In the genomic region with DNA sequence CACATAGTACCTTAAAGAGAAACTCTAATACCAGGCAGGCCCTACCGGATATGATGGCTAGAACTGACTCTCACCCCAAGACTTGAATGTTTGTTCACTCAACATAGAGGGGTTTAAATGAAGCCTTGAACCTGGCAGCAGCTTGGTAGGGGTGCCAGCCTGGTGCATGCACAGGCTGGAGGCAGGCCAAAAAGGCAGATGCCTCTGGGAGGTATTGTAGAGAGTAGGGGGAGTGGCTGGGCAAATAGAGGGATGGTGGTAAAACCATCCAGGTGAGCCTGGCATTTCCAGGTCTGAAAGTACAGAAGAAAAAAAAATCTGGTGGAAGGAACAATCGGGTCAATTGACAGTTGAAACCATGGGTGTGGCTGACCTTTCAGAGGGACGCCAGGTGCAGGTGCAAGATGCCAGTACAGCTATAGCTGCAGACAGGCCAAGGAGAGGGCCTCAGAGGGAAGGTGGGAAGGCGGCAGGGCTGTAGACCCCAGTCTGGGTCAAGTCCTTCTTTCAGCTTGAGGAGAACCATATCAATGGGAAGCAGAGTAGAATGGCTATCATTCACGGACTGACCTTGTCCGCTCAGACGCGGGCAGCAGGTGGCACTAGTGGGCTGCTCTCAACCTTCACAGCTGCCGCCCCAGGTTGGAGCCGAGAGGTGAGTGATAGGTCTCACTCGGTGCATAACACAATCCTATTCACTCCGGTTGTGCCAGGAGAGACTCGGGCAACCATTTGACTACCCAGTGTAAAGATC, we compare ENCODE assay signal across 8 mouse cellular contexts. TPM values are rescaled to one million over a fixed set of nuclear protein-coding genes. Genes with fewer than 3 reads are reported as not detected.
DNase-seq lines count a peak whose midpoint lies in the region; ATAC-seq lines count a peak whose summit lies in the region.

No protein-coding gene starts in this region.

- peaks cover 10% of the 10 kb centered on the region for H3K4me1 ChIP-seq in forebrain, embryonic 15.5 days
- peaks cover 7% of the 10 kb centered on the region for H3K4me1 ChIP-seq in hindbrain, embryonic 15.5 days (replicated peaks)
- H3K4me1 ChIP-seq in megakaryocyte, embryonic 14.5 days, result peaks cover 54% of the 10 kb centered on the region

- DNase-seq in heart, adult 11 months, result peak; percentile 93
- no peak for DNase-seq in heart, postnatal 25 days (ENCODE audit: low spot score)
- peak; percentile 81 for DNase-seq in cerebellum, adult 11-12 months
- DNase-seq in left cerebral cortex, postnatal 25 days (ENCODE audit: low spot score in 2 of 2), result peak; percentile 73 to 74
- DNase-seq in right cerebral cortex, postnatal 4 days, result peak; percentile 70

- H3K9me3 ChIP-seq in forebrain, embryonic 15.5 days, result no peaks in the 10 kb centered on the region
- no peaks in the 10 kb centered on the region for H3K9me3 ChIP-seq in hindbrain, embryonic 15.5 days
- no peaks in the 10 kb centered on the region for H3K9me3 ChIP-seq in megakaryocyte, embryonic 14.5 days

- H3K4me3 ChIP-seq in forebrain, embryonic 15.5 days, result peak overlapping the region; percentile 22
- peak overlapping the region; percentile 24 for H3K4me3 ChIP-seq in hindbrain, embryonic 15.5 days
- peak overlapping the region; percentile 40 for H3K4me3 ChIP-seq in megakaryocyte, embryonic 14.5 days (replicated peaks)

- intact Hi-C loops in heart, postnatal 25 days (cut with DNase I), result loop anchor here (1.0 to 5.0 kb wide), 2 partner anchors 26 to 182 kb away; no protein-coding TSS in a partner anchor
- intact Hi-C loops in left cerebral cortex, postnatal 25 days (cut with DNase I), result loop anchor here (1.0 kb wide), 1 partner anchor 28 kb away; no protein-coding TSS in a partner anchor

- H3K9ac ChIP-seq in forebrain, embryonic 15.5 days (replicated peaks), result no peak overlapping the region
- peak overlapping the region; percentile 23; the same call in 1 of the 2 replicates for H3K9ac ChIP-seq in hindbrain, embryonic 15.5 days

- H3K27ac ChIP-seq in forebrain, embryonic 15.5 days (replicated peaks), result no peak overlapping the region
- H3K27ac ChIP-seq in hindbrain, embryonic 15.5 days (replicated peaks), result no peak overlapping the region

- WGBS in forebrain, embryonic 15.5 days, result 14% methylated on average over 13 of the region's 13 CpGs
- 19% methylated on average over 13 of the region's 13 CpGs for WGBS in hindbrain, embryonic 15.5 days

- H3K4me2 ChIP-seq in forebrain, embryonic 15.5 days (replicated peaks), result peak overlapping the region; percentile 39
- peak overlapping the region; percentile 53 for H3K4me2 ChIP-seq in hindbrain, embryonic 15.5 days

- no peaks in the 10 kb centered on the region for H3K27me3 ChIP-seq in forebrain, embryonic 15.5 days
- H3K27me3 ChIP-seq in hindbrain, embryonic 15.5 days, result no peaks in the 10 kb centered on the region
- peaks cover 32% of the 10 kb centered on the region for H3K27me3 ChIP-seq in megakaryocyte, embryonic 14.5 days (replicated peaks)

- peak; percentile 76 for ATAC-seq in forebrain, embryonic 15.5 days (replicated peaks)
- peak; percentile 92 for ATAC-seq in hindbrain, embryonic 15.5 days (ENCODE audit: low FRiP score, low read depth)

- no peaks in the 10 kb centered on the region for H3K36me3 ChIP-seq in forebrain, embryonic 15.5 days
- no peaks in the 10 kb centered on the region for H3K36me3 ChIP-seq in hindbrain, embryonic 15.5 days
- H3K36me3 ChIP-seq in megakaryocyte, embryonic 14.5 days (replicated peaks; ENCODE audit: low read length), result no peaks in the 10 kb centered on the region

RNA-seq across cellular contexts. Expression of gene Mob2, which starts 9.8 kb away (rescaled TPM):
- 10 to 100 TPM; 40.2 to 40.7 TPM for total RNA-seq in heart, postnatal 25 days (2021)
- polyA plus RNA-seq in forebrain, embryonic 15.5 days (2015; fragmentation: Nextera tagmentation; extraction: Ambion mirVana), result 52.5 and 54.3 TPM in 2 replicates
- 50.8 and 53.4 TPM in 2 replicates for polyA plus RNA-seq in hindbrain, embryonic 15.5 days (2015; fragmentation: Nextera tagmentation; extraction: Ambion mirVana)
- 10 to 100 TPM; 33.7 to 37.8 TPM for total RNA-seq in left cerebral cortex, postnatal 25 days (2021)
- polyA plus RNA-seq in megakaryocyte, embryonic 14.5 days (2012; ENCODE audit: insufficient read depth, low replicate concordance), result 69.4 and 73.5 TPM in 2 replicates

RNA-seq across cellular contexts. Expression of gene Dusp8, which starts 25.0 kb away (rescaled TPM):
- 10 to 100 TPM; 39.7 to 53.5 TPM for total RNA-seq in heart, postnatal 25 days (2021)
- 90.8 and 93.5 TPM in 2 replicates for polyA plus RNA-seq in forebrain, embryonic 15.5 days (2015; fragmentation: Nextera tagmentation; extraction: Ambion mirVana)
- polyA plus RNA-seq in hindbrain, embryonic 15.5 days (2015; fragmentation: Nextera tagmentation; extraction: Ambion mirVana), result 117 and 134 TPM in 2 replicates
- 100 to 1,000 TPM; 152 TPM for total RNA-seq in left cerebral cortex, postnatal 25 days (2021)
- 0.07 and 3.6 TPM in 2 replicates for polyA plus RNA-seq in megakaryocyte, embryonic 14.5 days (2012; ENCODE audit: insufficient read depth, low replicate concordance)

RNA-seq across cellular contexts. Expression of gene Gm45618, which starts 49.9 kb away (rescaled TPM):
- total RNA-seq in heart, postnatal 25 days (2021), result not detected
- 0.60 TPM in 1 of 2 replicates, not detected in the other for polyA plus RNA-seq in forebrain, embryonic 15.5 days (2015; fragmentation: Nextera tagmentation; extraction: Ambion mirVana)
- polyA plus RNA-seq in hindbrain, embryonic 15.5 days (2015; fragmentation: Nextera tagmentation; extraction: Ambion mirVana), result 0.43 TPM in 1 of 2 replicates, not detected in the other
- total RNA-seq in left cerebral cortex, postnatal 25 days (2021), result not detected
- polyA plus RNA-seq in megakaryocyte, embryonic 14.5 days (2012; ENCODE audit: insufficient read depth, low replicate concordance), result not detected in 2 replicates

Comparison
In these comparisons a context has a peak if more than half of its experiments do, and no peak if none do; other contexts are left out.
1. RNA of gene Dusp8, which starts 25.0 kb away (polyA plus RNA-seq): 117 to 134 TPM in hindbrain, embryonic 15.5 days and 90.8 to 93.5 TPM in forebrain, embryonic 15.5 days; 0.07 to 3.6 TPM in megakaryocyte, embryonic 14.5 days; every median in the first group is over 10 times any median in the second.
2. Peak in every context shown above with its lines, with median percentiles within 50 percentile points of each other: H3K4me3 ChIP-seq.